Mouse (Mus musculus): ENCODE measurements around the gene Zfp428.
"Not testable (repeated sequence)": the region's sequence is repeated elsewhere in the genome, so short reads cannot be mapped to it uniquely, and the experiment has no call there.

DNA sequence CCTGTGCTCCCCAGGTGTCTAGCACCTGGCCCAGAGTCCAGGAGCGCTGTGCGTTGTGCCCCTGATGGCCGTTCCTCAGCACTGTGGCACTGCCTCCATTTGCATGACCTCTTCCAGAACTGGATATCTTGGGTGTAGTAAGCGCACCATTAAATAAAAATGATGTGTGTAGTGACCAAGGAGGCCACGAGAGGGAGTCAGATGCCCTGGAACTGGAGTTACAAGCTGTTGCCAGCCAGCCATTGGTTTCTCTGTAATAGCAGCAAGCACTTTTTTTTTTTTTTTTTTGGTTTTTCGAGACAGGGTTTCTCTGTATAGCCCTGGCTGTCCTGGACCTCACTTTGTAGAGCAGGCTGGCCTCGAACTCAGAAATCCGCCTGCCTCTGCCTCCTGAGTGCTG lies 9.5 kb downstream of the Zfp428 start:
- TF ChIP-seq CTCF (IDR thresholded peaks at IDR 0.05; ENCODE audit: borderline replicate concordance, insufficient read depth, low read depth, low read length) = peak; percentile 29; the same call in 1 of the 2 replicates
- TF ChIP-seq POLR2A (IDR thresholded peaks at IDR 0.05; ENCODE audit: borderline replicate concordance, insufficient read depth, low read length) = not testable (repeated sequence)

Measured in cerebellum, adult 2 months (tissue).